Mouse (Mus musculus): ENCODE measurements around the gene Fbxw9.
A peak's percentile ranks its signal among the peaks of the same experiment; 100 is the strongest.
"Not testable (repeated sequence)": the region's sequence is repeated elsewhere in the genome, so short reads cannot be mapped to it uniquely, and the experiment has no call there.

The Fbxw9 gene

GRCm38 (mm10) chr8:85037366-85037680 lies 22.5 kb upstream of the Fbxw9 start:
- no peak for DNase-seq

- DNase-seq: peak; percentile 57 to 66
These were observed 21.9 kb upstream of the Fbxw9 start for GRCm38 (mm10) chr8:85037681-85038531.

GRCm38 (mm10) chr8:85043619-85044018 lies 16.2 kb upstream of the Fbxw9 start:
- DNase-seq: no peak

GRCm38 (mm10) chr8:85057367-85057766 lies 2.5 kb upstream of the Fbxw9 start:
- DNase-seq: no peak

- DNase-seq: no peak
These were observed 2.7 kb downstream of the Fbxw9 start for GRCm38 (mm10) chr8:85062603-85063002.

GRCm38 (mm10) chr8:85065213-85065612 lies 5.4 kb downstream of the Fbxw9 start:
- no peak for DNase-seq

- no peak for DNase-seq
These were observed 7.3 kb downstream of the Fbxw9 start for GRCm38 (mm10) chr8:85067155-85067554.

GRCm38 (mm10) chr8:85067982-85068381 lies 8.1 kb downstream of the Fbxw9 start, which contains the start of gene Gm5741:
Gm5741 (minus strand) TSS chr8:85067982.
- peak; percentile 61 for DNase-seq

- peak in 1 of 2 experiments; percentile 37 for DNase-seq
These were observed 11.2 kb downstream of the Fbxw9 start for GRCm38 (mm10) chr8:85071041-85071440.

GRCm38 (mm10) chr8:85071514-85072281 lies 11.8 kb downstream of the Fbxw9 start, which contains the start of gene Dhps:
Dhps (plus strand) TSS chr8:85071757.
- DNase-seq: peak; percentile 94 to 95

GRCm38 (mm10) chr8:85072364-85072929 lies 12.6 kb downstream of the Fbxw9 start:
- no peak for DNase-seq

- no peak for DNase-seq
These were observed 13.3 kb downstream of the Fbxw9 start for GRCm38 (mm10) chr8:85073041-85073612.

GRCm38 (mm10) chr8:85074167-85074566 lies 14.3 kb downstream of the Fbxw9 start:
- no peak for DNase-seq

GRCm38 (mm10) chr8:85074617-85075016 lies 14.8 kb downstream of the Fbxw9 start:
- no peak for DNase-seq

- peak; percentile 74 to 77 for DNase-seq
These were observed 16.1 kb downstream of the Fbxw9 start for GRCm38 (mm10) chr8:85076001-85076400.

GRCm38 (mm10) chr8:85076993-85077392 lies 17.1 kb downstream of the Fbxw9 start:
- peak; percentile 87 for DNase-seq

- no peak for DNase-seq
These were observed 20.3 kb downstream of the Fbxw9 start for GRCm38 (mm10) chr8:85080214-85080531.

GRCm38 (mm10) chr8:85080532-85081215 lies 20.8 kb downstream of the Fbxw9 start, which contains the start of gene Wdr83os:
Wdr83os (plus strand) TSS chr8:85080740.
- peak; percentile 71 to 77 for DNase-seq

GRCm38 (mm10) chr8:85081216-85081555 lies 21.3 kb downstream of the Fbxw9 start, which contains the start of gene Wdr83:
Wdr83 (minus strand) TSS chr8:85081306.
- DNase-seq: peak in 1 of 2 experiments; percentile 45

- not testable (repeated sequence) for DNase-seq
These were observed 22.3 kb downstream of the Fbxw9 start for GRCm38 (mm10) chr8:85082169-85082568.

GRCm38 (mm10) chr8:85083108-85083813 lies 23.4 kb downstream of the Fbxw9 start, which contains the start of gene Man2b1:
Man2b1 (plus strand) TSS chr8:85083270.
- peak; percentile 91 to 92 for DNase-seq

- DNase-seq: no peak
These were observed 24.8 kb downstream of the Fbxw9 start for GRCm38 (mm10) chr8:85084633-85085032.
